Mouse (Mus musculus): Measurements from ENCODE around the gene Hist1h3c. TPM values are rescaled to one million over a fixed set of nuclear protein-coding genes. Genes with fewer than 3 reads are reported as not detected.
A peak's percentile ranks its signal among the peaks of the same experiment; 100 is the strongest.
"Not testable (repeated sequence)": the region's sequence is repeated elsewhere in the genome, so short reads cannot be mapped to it uniquely, and the experiment has no call there.

The Hist1h3c gene
- total and polyA plus RNA-seq, 2 experiments from 2014 or later: 0.84 to 301 TPM

- WGBS: 4% methylated on average over 17 of the region's 17 CpGs
- Histone ChIP-seq H3K4me2 (ENCODE audit: low read depth) (peak within 1 kb of the TSS; percentile 52), H3K4me1 (ENCODE audit: insufficient read depth) (no peaks in the 10 kb centered on the region), H3K9ac (peak within 1 kb of the TSS; percentile 32), H3K36me3 (ENCODE audit: insufficient read depth) (no peaks in the 10 kb centered on the region), H3K27me3 (ENCODE audit: insufficient read depth, low read length) (no peaks in the 10 kb centered on the region; the same call in 1 of the 2 replicates), H3K4me3 (ENCODE audit: low read depth, low read length) (peak within 1 kb of the TSS; percentile 32), H3K27ac (ENCODE audit: low read depth, low read length) (no peak within 1 kb of the TSS), H3K9me3 (ENCODE audit: low read length) (no peaks in the 10 kb centered on the region)
- DNase-seq (peak; percentile 18), ATAC-seq (peak; percentile 60)
- no peak for TF ChIP-seq CTCF (IDR thresholded peaks at IDR 0.05; ENCODE audit: low read depth)
Measured at GRCm38 (mm10) chr13:23710374-23711089, 34.9 kb downstream of the Hist1h3c start, which contains the start of gene Hfe. TSS of gene Hfe (minus strand) at chr13:23710854.

- DNase-seq (no peak), ATAC-seq (peak; percentile 14; the same call in 1 of the 2 replicates)
- H3K4me2 ChIP-seq (ENCODE audit: low read depth): peak overlapping the region; percentile 52
- TF ChIP-seq CTCF (IDR thresholded peaks at IDR 0.05; ENCODE audit: low read depth): no peak
- 20% methylated on average over 15 of the region's 15 CpGs for WGBS
- no peak overlapping the region for H3K27ac ChIP-seq (ENCODE audit: low read depth, low read length)
- no peaks in the 10 kb centered on the region for H3K9me3 ChIP-seq (ENCODE audit: low read length)
- no peaks in the 10 kb centered on the region; the same call in 1 of the 2 replicates for H3K27me3 ChIP-seq (ENCODE audit: insufficient read depth, low read length)
- peak overlapping the region; percentile 32; the same call in 1 of the 2 replicates for H3K9ac ChIP-seq
- H3K36me3 ChIP-seq (ENCODE audit: insufficient read depth): no peaks in the 10 kb centered on the region
- no peaks in the 10 kb centered on the region for H3K4me1 ChIP-seq (ENCODE audit: insufficient read depth)
- H3K4me3 ChIP-seq (ENCODE audit: low read depth, low read length): peak overlapping the region; percentile 32
Measured at GRCm38 (mm10) chr13:23709714-23710373, 35.6 kb downstream of the Hist1h3c start.

GRCm38 (mm10) chr13:23708654-23709053 lies 36.7 kb downstream of the Hist1h3c start:
- no peak overlapping the region for H3K4me2 ChIP-seq (ENCODE audit: low read depth)
- ATAC-seq: no peak
- no peak overlapping the region for H3K27ac ChIP-seq (ENCODE audit: low read depth, low read length)
- 71% methylated on average over 4 of the region's 4 CpGs for WGBS
- no peak for TF ChIP-seq CTCF (IDR thresholded peaks at IDR 0.05; ENCODE audit: low read depth)
- H3K36me3 ChIP-seq (ENCODE audit: insufficient read depth): no peaks in the 10 kb centered on the region
- H3K27me3 ChIP-seq (ENCODE audit: insufficient read depth, low read length): no peaks in the 10 kb centered on the region; the same call in 1 of the 2 replicates
- DNase-seq: no peak
- H3K4me3 ChIP-seq (ENCODE audit: low read depth, low read length): no peak overlapping the region
- no peak overlapping the region for H3K9ac ChIP-seq
- no peaks in the 10 kb centered on the region for H3K4me1 ChIP-seq (ENCODE audit: insufficient read depth)
- H3K9me3 ChIP-seq (ENCODE audit: low read length): no peaks in the 10 kb centered on the region

- Histone ChIP-seq H3K4me2 (ENCODE audit: low read depth) (no peak overlapping the region), H3K4me1 (ENCODE audit: insufficient read depth) (no peaks in the 10 kb centered on the region), H3K9ac (no peak overlapping the region), H3K4me3 (ENCODE audit: low read depth, low read length) (no peak overlapping the region), H3K36me3 (ENCODE audit: insufficient read depth) (no peaks in the 10 kb centered on the region), H3K27ac (ENCODE audit: low read depth, low read length) (no peak overlapping the region), H3K27me3 (ENCODE audit: insufficient read depth, low read length) (no peaks in the 10 kb centered on the region; the same call in 1 of the 2 replicates), H3K9me3 (ENCODE audit: low read length) (no peaks in the 10 kb centered on the region)
- no peak for ATAC-seq
- no peak for DNase-seq
- 88% methylated on average over 4 of the region's 4 CpGs for WGBS
- TF ChIP-seq CTCF (IDR thresholded peaks at IDR 0.05; ENCODE audit: low read depth): no peak
Measured at GRCm38 (mm10) chr13:23708041-23708440, 37.4 kb downstream of the Hist1h3c start.

- ATAC-seq (no peak), DNase-seq (no peak)
Measured at GRCm38 (mm10) chr13:23706771-23707170, 38.6 kb downstream of the Hist1h3c start.

GRCm38 (mm10) chr13:23705751-23706356 lies 39.5 kb downstream of the Hist1h3c start:
- ATAC-seq (no peak), DNase-seq (no peak)
- TF ChIP-seq CTCF (IDR thresholded peaks at IDR 0.05; ENCODE audit: low read depth): no peak
- Histone ChIP-seq H3K9me3 (ENCODE audit: low read length) (no peaks in the 10 kb centered on the region), H3K27ac (ENCODE audit: low read depth, low read length) (no peak overlapping the region), H3K9ac (no peak overlapping the region), H3K4me1 (ENCODE audit: insufficient read depth) (no peaks in the 10 kb centered on the region), H3K27me3 (ENCODE audit: insufficient read depth, low read length) (no peaks in the 10 kb centered on the region; the same call in 1 of the 2 replicates), H3K4me2 (ENCODE audit: low read depth) (no peak overlapping the region), H3K36me3 (ENCODE audit: insufficient read depth) (no peaks in the 10 kb centered on the region), H3K4me3 (ENCODE audit: low read depth, low read length) (no peak overlapping the region)
- 90% methylated on average over 7 of the region's 7 CpGs for WGBS

More at GRCm38 (mm10) chr13:23706771-23707170, 38.6 kb downstream of the Hist1h3c start:
- 93% methylated on average over 12 of the region's 12 CpGs for WGBS
- H3K36me3 ChIP-seq (ENCODE audit: insufficient read depth): no peaks in the 10 kb centered on the region
- no peaks in the 10 kb centered on the region for H3K9me3 ChIP-seq (ENCODE audit: low read length)
- TF ChIP-seq CTCF (IDR thresholded peaks at IDR 0.05; ENCODE audit: low read depth): no peak
- H3K4me3 ChIP-seq (ENCODE audit: low read depth, low read length): no peak overlapping the region
- H3K9ac ChIP-seq: no peak overlapping the region
- no peaks in the 10 kb centered on the region; the same call in 1 of the 2 replicates for H3K27me3 ChIP-seq (ENCODE audit: insufficient read depth, low read length)
- no peak overlapping the region for H3K27ac ChIP-seq (ENCODE audit: low read depth, low read length)
- H3K4me2 ChIP-seq (ENCODE audit: low read depth): no peak overlapping the region
- H3K4me1 ChIP-seq (ENCODE audit: insufficient read depth): no peaks in the 10 kb centered on the region

GRCm38 (mm10) chr13:23702801-23703200 lies 42.6 kb downstream of the Hist1h3c start:
- H3K9ac ChIP-seq; H3K27ac ChIP-seq (ENCODE audit: low read depth, low read length); H3K4me3 ChIP-seq (ENCODE audit: low read depth, low read length); H3K36me3 ChIP-seq (ENCODE audit: insufficient read depth); H3K9me3 ChIP-seq (ENCODE audit: low read length); H3K4me1 ChIP-seq (ENCODE audit: insufficient read depth); ATAC-seq; H3K27me3 ChIP-seq (ENCODE audit: insufficient read depth, low read length); DNase-seq; H3K4me2 ChIP-seq (ENCODE audit: low read depth): not testable (repeated sequence)
- WGBS: 94% methylated on average over 2 of the region's 2 CpGs
